Mouse (Mus musculus) liver, embryonic 14.5 days (tissue): ENCODE results near the gene Nlrx1. TPM values are rescaled to one million over a fixed set of nuclear protein-coding genes. Genes with fewer than 3 reads are reported as not detected.
"Not testable (repeated sequence)": the region's sequence is repeated elsewhere in the genome, so short reads cannot be mapped to it uniquely, and the experiment has no call there.

ENCODE experiments used
- ATAC-seq: fragments of 200-750 bp; cut with Nextera tagmentation; 2 replicates; pipeline ENCODE4 v1.8.0; 2017; ENCODE audit warnings: moderate number of reproducible peaks, mild to moderate bottlenecking, moderate library complexity; ENCODE audit not compliant: insufficient read depth
- DNase-seq, 3 experiments: peaks; one replicate each; pipeline ENCODE4 v3.0.0-alpha.2; 2012 to 2013; ENCODE audit warnings: low read depth in 3 of 3, low spot score in 3 of 3
- H3K27ac ChIP-seq: fragments of 300-500 bp; sonication (generic); 2 replicates; pipeline ENCODE4 v1.5.1; 2014; ENCODE audit warnings: moderate library complexity, mild to moderate bottlenecking, control low read depth, inconsistent platforms
- H3K27me3 ChIP-seq: fragments of 300-500 bp; sonication (generic); 2 replicates; pipeline ENCODE4 v1.6.1; 2014; ENCODE audit warnings: mild to moderate bottlenecking, low read length, moderate library complexity; ENCODE audit not compliant: control insufficient read depth, insufficient read depth
- H3K36me3 ChIP-seq: fragments of 300-500 bp; sonication (generic); replicated peaks from 2 replicates; pipeline ENCODE4 v1.6.1; 2014; ENCODE audit warnings: low read depth; ENCODE audit not compliant: control insufficient read depth, insufficient read depth
- H3K4me1 ChIP-seq, 2 experiments: fragments of 200-500 bp in 1 of 2; fragments of 300-500 bp in 1 of 2; sonication (generic) in 1 of 2; replicated peaks; 2 replicates each; pipeline ENCODE4 v1.6.1; 2012 to 2014; ENCODE audit warnings: antibody characterized with exemption in 1 of 2, inconsistent platforms in 1 of 2, low read length in 1 of 2; ENCODE audit not compliant: control insufficient read depth in 2 of 2, insufficient read depth in 2 of 2
- H3K4me2 ChIP-seq: fragments of 300-500 bp; sonication (generic); 2 replicates; pipeline ENCODE4 v1.6.1; 2014; ENCODE audit warnings: low read depth, mild to moderate bottlenecking, control low read depth, moderate library complexity
- H3K4me3 ChIP-seq, 2 experiments: fragments of 200-500 bp in 1 of 2; fragments of 300-500 bp in 1 of 2; sonication (generic) in 1 of 2; 2 replicates each; pipeline ENCODE4 v1.5.1; 2012 to 2014; ENCODE audit warnings: low read depth in 2 of 2, low read length in 2 of 2, mild to moderate bottlenecking in 2 of 2, control low read depth in 1 of 2, inconsistent platforms in 1 of 2, moderate library complexity in 1 of 2; ENCODE audit not compliant: insufficient read depth in 1 of 2
- H3K9ac ChIP-seq: fragments of 300-500 bp; sonication (generic); replicated peaks from 2 replicates; pipeline ENCODE4 v1.6.1; 2014; ENCODE audit warnings: mild to moderate bottlenecking, control low read depth, moderate library complexity
- H3K9me3 ChIP-seq: fragments of 300-500 bp; sonication (generic); 2 replicates; pipeline ENCODE4 v1.6.1; 2016; ENCODE audit warnings: low read length, mixed read lengths; ENCODE audit not compliant: control insufficient read depth
- CTCF ChIP-seq: IDR thresholded peaks from 2 replicates; pipeline ENCODE4 v1.5.1; 2016; ENCODE audit warnings: antibody characterized with exemption, low read depth, control low read depth
- EP300 ChIP-seq: IDR thresholded peaks from 2 replicates; pipeline ENCODE4 v1.6.1; 2016; ENCODE audit warnings: antibody characterized with exemption, low read depth
- WGBS: fragments of 180-500 bp; shearing (Covaris S2); extraction: QIAGEN DNeasy Blood & Tissue Kit; methylation state at CpG from one replicate; pipeline ENCODE4 v1.1.7; 2014; ENCODE audit not compliant: insufficient replicate concordance; 5-methylcytosine and 5-hydroxymethylcytosine counted together
- polyA plus RNA-seq, 2 experiments: library from polyadenylated mRNA; depleted of rRNA in 1 of 2; stranded (reverse) in 1 of 2; unstranded in 1 of 2; fragments of >200 nt; fragmentation: Nextera tagmentation in 1 of 2; extraction: Ambion mirVana in 1 of 2; gene quantifications; 2 replicates each; pipeline versions ENCODE4 v1.2.1 to v1.2.3; 2012 to 2014

Gene Nlrx1
- polyA plus RNA-seq, 2 experiments = 1.5 to 2.7 TPM

- Histone ChIP-seq H3K9me3 (no peaks in the 10 kb centered on the region), H3K4me1 (peaks cover 11% of the 10 kb centered on the region in 2 experiments), H3K27ac (peak within 1 kb of the TSS; percentile 80), H3K4me3 (peak within 1 kb of the TSS; percentile 71 to 86), H3K36me3 (peaks cover 26% of the 10 kb centered on the region), H3K4me2 (peak within 1 kb of the TSS; percentile 81), H3K27me3 (no peaks in the 10 kb centered on the region), H3K9ac (peak within 1 kb of the TSS; percentile 88)
- under 1% methylated on average over 54 of the region's 54 CpGs for WGBS
- ATAC-seq (peak; percentile 99), DNase-seq (peak; percentile 99)
- peak; percentile 58 for TF ChIP-seq EP300
- 0 out of 2 replicates have a peak, but pooled peaks have one; percentile 28 for TF ChIP-seq CTCF
These were observed 37.2 kb upstream of the Nlrx1 start, which contains the start of gene Hinfp for GRCm38 (mm10) chr9:44305466-44306079. TSS of gene Hinfp (minus strand) at chr9:44305671.

GRCm38 (mm10) chr9:44300001-44300400 lies 31.6 kb upstream of the Nlrx1 start:
- H3K27me3 ChIP-seq, ATAC-seq, H3K4me1 ChIP-seq, H3K9me3 ChIP-seq, H3K4me2 ChIP-seq, H3K9ac ChIP-seq, DNase-seq, H3K4me3 ChIP-seq, H3K27ac ChIP-seq: not testable (repeated sequence)
- H3K36me3 ChIP-seq = peaks cover 72% of the 10 kb centered on the region
- 87% methylated on average over 3 of the region's 3 CpGs for WGBS

DNA sequence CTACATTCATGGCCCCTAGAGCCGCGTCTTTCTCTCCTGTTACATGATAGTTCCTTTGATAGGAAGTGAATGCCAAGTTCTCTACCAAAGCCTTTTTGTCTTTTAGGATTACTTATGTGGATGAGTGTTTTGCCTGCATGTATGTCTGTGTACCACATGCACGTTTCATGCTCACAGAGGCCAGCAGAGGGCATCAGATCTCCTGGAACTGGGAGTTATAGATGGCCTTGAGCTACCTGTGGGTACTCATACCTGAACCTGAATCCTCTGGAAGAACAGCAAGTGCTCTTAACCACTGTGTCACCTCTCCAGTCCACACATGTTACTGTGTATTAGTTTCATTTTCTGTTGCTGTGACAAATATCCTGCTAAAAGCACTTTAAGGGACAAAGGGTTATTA lies 24.1 kb upstream of the Nlrx1 start:
- Histone ChIP-seq H3K4me3 (no peak overlapping the region), H3K27me3 (no peaks in the 10 kb centered on the region), H3K9ac (no peak overlapping the region), H3K36me3 (peaks cover 57% of the 10 kb centered on the region), H3K4me1 (peaks cover 12 to 14% of the 10 kb centered on the region in 2 experiments), H3K27ac (no peak overlapping the region), H3K9me3 (no peaks in the 10 kb centered on the region), H3K4me2 (no peak overlapping the region)
- DNase-seq (peak in 2 of 3 experiments; percentile 35 to 50), ATAC-seq (no peak)
- 61% methylated on average over 3 of the region's 3 CpGs for WGBS
- TF ChIP-seq EP300 (no peak), CTCF (peak; percentile 88)

- Histone ChIP-seq H3K4me3 (peak overlapping the region; percentile 78 to 85), H3K9ac (peak overlapping the region; percentile 94), H3K27ac (peak overlapping the region; percentile 96), H3K9me3 (no peaks in the 10 kb centered on the region), H3K36me3 (peaks cover 38% of the 10 kb centered on the region), H3K4me1 (peaks cover 16 to 26% of the 10 kb centered on the region in 2 experiments), H3K4me2 (peak overlapping the region; percentile 88), H3K27me3 (no peaks in the 10 kb centered on the region)
- DNase-seq (peak in 2 of 3 experiments; percentile 52 to 56), ATAC-seq (peak; percentile 53)
- WGBS = 4% methylated on average over 11 of the region's 11 CpGs
- no peak for TF ChIP-seq CTCF
- no peak for TF ChIP-seq EP300
These were observed 20.5 kb upstream of the Nlrx1 start for GRCm38 (mm10) chr9:44288959-44289291.

DNA sequence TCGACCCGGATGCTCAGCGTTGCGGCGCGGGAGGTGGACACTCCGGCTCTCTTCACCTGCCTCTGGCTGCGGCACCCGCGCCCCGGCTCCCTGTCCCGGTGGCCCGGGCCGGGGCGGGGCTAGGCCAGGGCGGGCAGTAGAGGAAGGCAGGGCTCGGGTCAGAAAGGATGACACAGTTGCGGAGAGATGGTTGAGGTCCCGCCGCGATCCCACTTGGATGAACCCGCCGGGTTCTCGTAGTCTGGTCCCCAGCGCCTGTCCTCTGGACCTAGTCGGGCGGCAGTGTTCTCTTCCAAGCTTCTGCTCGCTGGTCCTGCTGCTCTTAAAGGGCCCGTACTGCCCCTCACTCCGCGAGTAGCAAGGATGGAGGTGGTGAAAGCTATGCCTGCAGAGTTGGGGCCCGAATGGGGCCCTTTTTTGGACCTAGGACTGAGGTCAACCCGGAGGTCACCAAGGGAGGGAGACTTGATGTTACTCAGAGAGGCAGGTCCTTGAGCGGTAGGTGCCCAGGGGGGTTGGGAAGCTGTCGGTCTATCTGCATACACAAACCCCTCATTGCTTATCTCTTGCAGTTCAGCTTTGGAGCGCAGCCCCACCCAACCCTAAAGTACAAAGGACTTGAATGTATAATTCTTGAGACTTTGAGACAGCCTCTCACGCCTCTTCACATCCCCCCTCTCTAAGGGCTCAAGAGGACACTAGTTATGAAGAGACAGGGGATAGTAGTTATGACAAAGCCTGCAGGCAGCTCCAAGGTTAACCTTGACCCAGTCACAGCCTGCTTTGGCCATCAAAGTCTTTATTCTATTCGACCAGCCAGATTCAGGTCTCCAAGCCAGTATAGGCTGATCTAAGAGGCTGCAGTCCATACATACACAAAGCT lies 19.9 kb upstream of the Nlrx1 start, which contains the start of gene Abcg4:
Abcg4 (minus strand) TSS at position 540 of the 883 bp plus-strand sequence.
- WGBS = under 1% methylated on average over 38 of the region's 38 CpGs
- Histone ChIP-seq H3K36me3 (peaks cover 38% of the 10 kb centered on the region), H3K27ac (peak within 1 kb of the TSS; percentile 96)

More for the DNA sequence above, 19.9 kb upstream of the Nlrx1 start, which contains the start of gene Abcg4:
- Histone ChIP-seq H3K4me2 (peak within 1 kb of the TSS; percentile 88), H3K4me1 (peaks cover 16 to 26% of the 10 kb centered on the region in 2 experiments), H3K9ac (peak within 1 kb of the TSS; percentile 94), H3K9me3 (no peaks in the 10 kb centered on the region), H3K27me3 (no peaks in the 10 kb centered on the region), H3K4me3 (peak within 1 kb of the TSS; percentile 78 to 85)
- peak; percentile 80 to 81 (median 80) for DNase-seq
- TF ChIP-seq EP300 (peak; percentile 87), CTCF (no peak)
- ATAC-seq = peak; percentile 87
